Mouse (Mus musculus) brain, embryonic 14.5 days (tissue): ENCODE measurements at regions not wholly inside any gene's neighbourhood (a gene's known extent, or its start where the extent isn't known, plus 50 kb on each side); places are given as distances from the start of the nearest gene placed in this dataset.

ENCODE experiments used
- CTCF ChIP-seq: fragments of 200-500 bp; IDR thresholded peaks from 2 replicates; pipeline ENCODE4 v1.5.1; 2012; ENCODE audit warnings: inconsistent platforms, mild to moderate bottlenecking, moderate library complexity, borderline replicate concordance; ENCODE audit not compliant: insufficient read depth, insufficient read length; ENCODE audit errors: extremely low read depth
- POLR2A ChIP-seq: fragments of 200-500 bp; IDR thresholded peaks from 2 replicates; pipeline ENCODE4 v1.6.1; 2012; ENCODE audit warnings: mild to moderate bottlenecking, inconsistent platforms, borderline replicate concordance; ENCODE audit not compliant: poor library complexity, insufficient read depth, insufficient read length, severe bottlenecking; ENCODE audit errors: extremely low read depth

GRCm38 (mm10) chr1:35951082-35951481 lies 117.1 kb upstream of the Hs6st1 start:
- TF ChIP-seq POLR2A: no peak
- no peak for TF ChIP-seq CTCF
